Comparison of ENCODE assay signal across 26 mouse cellular contexts in genomic region chr8:116353911-116354310, GRCm38 (mm10).
DNase-seq lines count a peak whose midpoint lies in the region; ATAC-seq and TF ChIP-seq lines count a peak whose summit lies in the region.
"Had no signal": no experiment of that assay in that cellular context is flagged by ENCODE, and none has a peak within 500 bp of the region (broad histone marks: within the 10 kb centered on the region; RNA-seq: fewer than 3 reads in every experiment).

No protein-coding gene starts in this region.

- no peaks in the 10 kb centered on the region for H3K9me3 ChIP-seq in liver, embryonic 11.5 days (ENCODE audit: control insufficient read depth, low read length)
- H3K9me3 ChIP-seq: embryonic facial prominence, embryonic 10.5 days; embryonic facial prominence, embryonic 15.5 days; forebrain, embryonic 12.5 days; heart, embryonic 10.5 days; heart, embryonic 15.5 days; limb, embryonic 13.5 days; liver, embryonic 15.5 days had no signal

- no peak for TF ChIP-seq POLR2A in liver, adult 2 months (IDR thresholded peaks at IDR 0.05; ENCODE audit: extremely low read depth, insufficient read depth, low read length)

- DNase-seq in kidney, adult 11 months, result peak; percentile 58
- DNase-seq in kidney, postnatal 10 days, result no peak
- peak; percentile 99 for DNase-seq in liver, adult 2 months (ENCODE audit: extremely low read depth, low read depth, low spot score)
- DNase-seq in liver, embryonic 11.5 days (ENCODE audit: low spot score), result no peak
- peak; percentile 38 to 74 for DNase-seq in kidney, postnatal 36 days
- DNase-seq in gastrocnemius, postnatal 14 days, result no peak
- DNase-seq in right cerebral cortex, postnatal 36 days (ENCODE audit: low spot score in 2 of 2), result no peak
- DNase-seq: adrenal gland, postnatal 10 days; cerebellum, adult 8-10 months; cerebellum, postnatal 25 days; forebrain, postnatal 0 days; lung, postnatal 36 days; right cerebral cortex, adult 18-20 months; right cerebral cortex, postnatal 4 days; thymus, postnatal 14 days had no signal

- peaks cover 13% of the 10 kb centered on the region; the same call in 1 of the 2 replicates for H3K4me1 ChIP-seq in liver, adult 2 months (ENCODE audit: control insufficient read depth, insufficient read depth, low read length)
- no peaks in the 10 kb centered on the region for H3K4me1 ChIP-seq in liver, embryonic 11.5 days (replicated peaks; ENCODE audit: control insufficient read depth, insufficient read depth, low read length)
- H3K4me1 ChIP-seq: embryonic facial prominence, embryonic 10.5 days; embryonic facial prominence, embryonic 15.5 days; forebrain, embryonic 12.5 days; heart, embryonic 15.5 days; limb, embryonic 13.5 days; liver, embryonic 15.5 days had no signal

- intact Hi-C loops in gastrocnemius, postnatal 14 days (cut with DNase I; ENCODE audit: low total_unique reads), result no loop called here

- no peak overlapping the region for H3K4me2 ChIP-seq in liver, embryonic 11.5 days
- H3K4me2 ChIP-seq: embryonic facial prominence, embryonic 15.5 days; forebrain, embryonic 12.5 days; heart, embryonic 15.5 days; limb, embryonic 13.5 days; liver, embryonic 15.5 days; midbrain, embryonic 11.5 days had no signal

- H3K4me3 ChIP-seq in liver, adult 2 months (ENCODE audit: insufficient read depth, low read depth, low read length), result no peak overlapping the region
- no peak overlapping the region for H3K4me3 ChIP-seq in liver, embryonic 11.5 days (ENCODE audit: low read depth, low read length)
- H3K4me3 ChIP-seq: embryonic facial prominence, embryonic 10.5 days; embryonic facial prominence, embryonic 15.5 days; forebrain, embryonic 12.5 days; heart, embryonic 10.5 days; heart, embryonic 15.5 days; limb, embryonic 13.5 days; liver, embryonic 15.5 days had no signal

- WGBS in liver, adult 2 months, result 19% methylated on average over 5 of the region's 5 CpGs
- 84% methylated on average over 5 of the region's 5 CpGs for WGBS in liver, embryonic 11.5 days

- no peak overlapping the region for H3K9ac ChIP-seq in liver, adult 2 months (ENCODE audit: low read depth, low read length)
- no peak overlapping the region for H3K9ac ChIP-seq in liver, embryonic 11.5 days (ENCODE audit: low read depth, low read length)
- H3K9ac ChIP-seq: embryonic facial prominence, embryonic 15.5 days; forebrain, embryonic 12.5 days; forebrain, postnatal 0 days; heart, embryonic 15.5 days; limb, embryonic 13.5 days; liver, embryonic 15.5 days had no signal

- H3K27me3 ChIP-seq in liver, adult 2 months (ENCODE audit: control insufficient read depth, insufficient read depth, low read length), result no peaks in the 10 kb centered on the region
- no peaks in the 10 kb centered on the region for H3K27me3 ChIP-seq in liver, embryonic 11.5 days (replicated peaks; ENCODE audit: control insufficient read depth, insufficient read depth, low read length)
- H3K27me3 ChIP-seq: embryonic facial prominence, embryonic 15.5 days; forebrain, embryonic 12.5 days; heart, embryonic 15.5 days; limb, embryonic 13.5 days; liver, embryonic 15.5 days had no signal

- no peak for TF ChIP-seq CTCF in liver, adult 2 months (IDR thresholded peaks at IDR 0.05; ENCODE audit: low read depth, low read length)

- H3K79me2 ChIP-seq in liver, adult 2 months (ENCODE audit: control insufficient read depth, insufficient read depth, low read length), result no peaks in the 10 kb centered on the region

- ATAC-seq in liver, embryonic 11.5 days (replicated peaks; ENCODE audit: low FRiP score), result no peak
- ATAC-seq: forebrain, postnatal 0 days; hindbrain, embryonic 16.5 days; midbrain, embryonic 16.5 days; Patski had no signal

- peak overlapping the region; percentile 99 for H3K27ac ChIP-seq in liver, adult 2 months (replicated peaks; ENCODE audit: insufficient read depth, low read depth, low read length)
- H3K27ac ChIP-seq in liver, embryonic 11.5 days (ENCODE audit: low read depth, low read length), result no peak overlapping the region
- H3K27ac ChIP-seq: embryonic facial prominence, embryonic 10.5 days; embryonic facial prominence, embryonic 15.5 days; forebrain, embryonic 12.5 days; heart, embryonic 10.5 days; heart, embryonic 15.5 days; limb, embryonic 13.5 days; liver, embryonic 15.5 days had no signal

- H3K36me3 ChIP-seq in liver, adult 2 months (ENCODE audit: control insufficient read depth, insufficient read depth, low read length), result no peaks in the 10 kb centered on the region
- no peaks in the 10 kb centered on the region for H3K36me3 ChIP-seq in liver, embryonic 11.5 days (ENCODE audit: control insufficient read depth, insufficient read depth, low read length)
- H3K36me3 ChIP-seq: embryonic facial prominence, embryonic 10.5 days; embryonic facial prominence, embryonic 15.5 days; forebrain, embryonic 12.5 days; heart, embryonic 10.5 days; heart, embryonic 15.5 days; limb, embryonic 13.5 days; liver, embryonic 15.5 days had no signal

Comparison
In these comparisons a context has a peak if more than half of its experiments do, and no peak if none do; other contexts are left out.
1. DNase-seq: peak in kidney, adult 11 months (single experiment), liver, adult 2 months (single experiment) and kidney, postnatal 36 days (2 of 2); none in kidney, postnatal 10 days (single experiment), liver, embryonic 11.5 days (single experiment), gastrocnemius, postnatal 14 days (single experiment) and right cerebral cortex, postnatal 36 days (0 of 2).